Mouse (Mus musculus): ENCODE measurements at regions not wholly inside any gene's neighbourhood (a gene's known extent, or its start where the extent isn't known, plus 50 kb on each side); places are given as distances from the start of the nearest gene placed in this dataset.

- no peak for DNase-seq (ENCODE audit: low spot score in 2 of 2)
Measured at GRCm38 (mm10) chr3:38697349-38697748, 189.4 kb upstream of the Fat4 start.

DNA sequence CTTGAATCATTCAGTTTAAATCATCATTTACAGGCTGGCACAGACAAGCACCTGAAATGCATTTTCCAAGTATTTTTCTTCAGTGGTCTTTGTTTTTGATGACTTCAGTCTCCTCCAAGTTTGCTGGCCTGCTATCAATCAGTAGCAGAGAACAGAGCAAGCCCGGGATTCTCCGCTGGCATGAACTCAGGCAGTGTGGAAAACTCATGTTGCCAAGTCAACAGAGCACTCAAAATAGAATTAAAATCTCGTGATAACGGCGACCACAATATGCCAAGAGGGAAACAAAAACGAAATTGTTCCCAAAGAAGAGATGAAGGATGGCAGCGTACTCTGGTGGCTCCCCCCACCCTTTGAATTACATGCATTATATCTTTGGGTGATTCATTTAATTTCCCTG, 190.9 kb upstream of the Fat4 start:
- no peak for DNase-seq (ENCODE audit: low spot score in 2 of 2)

GRCm38 (mm10) chr3:38692768-38693167, 194.0 kb upstream of the Fat4 start:
- DNase-seq (ENCODE audit: low spot score in 2 of 2), result no peak

- DNase-seq (ENCODE audit: low spot score in 2 of 2), result no peak
Measured at GRCm38 (mm10) chr3:38684247-38684991, 199.8 kb upstream of the Ankrd50 start.

GRCm38 (mm10) chr3:38663670-38664494, 179.2 kb upstream of the Ankrd50 start:
- no peak for DNase-seq (ENCODE audit: low spot score in 2 of 2)

- no peak for DNase-seq (ENCODE audit: low spot score in 2 of 2)
Measured at GRCm38 (mm10) chr3:38663023-38663422, 178.4 kb upstream of the Ankrd50 start.

- no peak for DNase-seq (ENCODE audit: low spot score in 2 of 2)
Measured at GRCm38 (mm10) chr3:38656790-38657189, 172.1 kb upstream of the Ankrd50 start.

GRCm38 (mm10) chr3:38653928-38654327, 169.3 kb upstream of the Ankrd50 start:
- DNase-seq (ENCODE audit: low spot score in 2 of 2), result no peak

DNA sequence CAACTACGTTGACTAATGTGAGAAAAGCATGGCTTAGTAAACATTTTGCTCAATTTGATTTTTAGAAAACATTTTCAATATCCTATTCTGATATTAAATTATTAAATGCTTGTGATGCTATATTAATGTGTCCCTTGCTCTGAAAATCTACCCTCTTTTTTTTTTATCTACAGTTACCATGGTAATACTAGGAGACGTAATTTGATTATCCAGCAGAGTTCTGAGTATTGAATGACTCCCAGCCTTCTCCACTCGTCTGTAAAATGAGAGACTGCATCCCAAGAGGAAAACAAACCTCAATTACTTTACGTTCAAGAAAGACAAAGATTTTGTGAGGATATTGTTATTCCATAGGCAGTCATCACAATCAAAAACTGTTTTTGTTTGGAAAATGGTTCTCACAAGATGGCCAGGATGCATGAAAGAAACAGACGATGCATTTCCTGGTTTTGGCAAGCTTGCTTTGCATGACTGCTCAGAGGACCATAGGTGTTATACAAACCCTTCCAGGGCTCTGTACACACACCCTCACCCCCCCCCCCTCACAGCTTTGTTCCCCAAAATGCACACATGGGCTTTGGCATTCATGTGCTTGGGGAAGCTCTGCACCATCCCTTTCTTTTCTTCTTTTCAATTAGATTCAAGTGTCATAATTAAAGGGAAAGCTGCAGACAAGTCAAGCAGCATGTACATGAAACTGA, 168.5 kb upstream of the Ankrd50 start:
- DNase-seq (ENCODE audit: low spot score in 2 of 2), result no peak

DNA sequence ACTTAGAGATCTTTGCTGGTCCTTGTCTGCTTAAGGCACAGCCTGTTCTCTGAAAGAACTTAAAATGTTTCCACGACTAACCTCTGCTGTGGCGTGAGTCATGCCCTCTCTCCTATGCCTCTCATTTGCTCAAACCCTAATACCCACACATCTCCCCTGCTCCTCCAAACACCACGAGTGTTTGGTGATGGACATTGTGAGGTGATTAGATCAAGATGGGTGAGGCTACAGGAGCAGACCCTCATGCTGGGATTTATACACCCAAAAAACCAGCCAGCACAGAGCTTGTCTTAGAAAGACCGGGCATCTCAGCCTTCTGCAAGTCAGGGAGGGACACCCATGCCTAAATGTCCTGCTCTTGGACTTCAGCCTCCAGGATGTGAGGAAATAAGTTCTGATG, 165.5 kb upstream of the Ankrd50 start:
- no peak for DNase-seq (ENCODE audit: low spot score in 2 of 2)

- DNase-seq (ENCODE audit: low spot score in 2 of 2), result no peak
Measured at GRCm38 (mm10) chr3:38648633-38649032, 164.0 kb upstream of the Ankrd50 start.

- DNase-seq (ENCODE audit: low spot score in 2 of 2), result no peak
Measured at GRCm38 (mm10) chr3:38647737-38648330, 163.2 kb upstream of the Ankrd50 start.

- no peak for DNase-seq (ENCODE audit: low spot score in 2 of 2)
Measured at GRCm38 (mm10) chr3:38641733-38642132, 157.1 kb upstream of the Ankrd50 start.

DNA sequence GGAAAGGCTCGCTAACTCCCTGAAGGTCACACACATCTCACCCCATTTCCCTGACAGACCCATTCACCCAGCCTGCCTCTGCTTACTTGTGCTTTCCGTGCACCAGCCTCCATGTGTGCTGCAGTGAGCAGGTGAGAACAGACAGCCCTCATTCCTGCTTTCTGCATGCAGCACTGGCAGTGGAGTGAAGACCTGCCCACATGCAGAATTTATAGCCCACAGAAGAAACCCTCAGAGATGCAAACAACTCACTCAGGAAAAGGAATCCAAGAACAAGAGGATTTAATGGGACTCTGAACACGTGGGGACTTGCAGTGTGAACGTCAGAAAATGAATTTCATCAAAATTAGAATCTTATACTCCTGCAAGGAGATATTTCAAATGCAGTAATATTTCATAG, 152.2 kb upstream of the Ankrd50 start:
- DNase-seq (ENCODE audit: low spot score in 2 of 2), result no peak

DNA sequence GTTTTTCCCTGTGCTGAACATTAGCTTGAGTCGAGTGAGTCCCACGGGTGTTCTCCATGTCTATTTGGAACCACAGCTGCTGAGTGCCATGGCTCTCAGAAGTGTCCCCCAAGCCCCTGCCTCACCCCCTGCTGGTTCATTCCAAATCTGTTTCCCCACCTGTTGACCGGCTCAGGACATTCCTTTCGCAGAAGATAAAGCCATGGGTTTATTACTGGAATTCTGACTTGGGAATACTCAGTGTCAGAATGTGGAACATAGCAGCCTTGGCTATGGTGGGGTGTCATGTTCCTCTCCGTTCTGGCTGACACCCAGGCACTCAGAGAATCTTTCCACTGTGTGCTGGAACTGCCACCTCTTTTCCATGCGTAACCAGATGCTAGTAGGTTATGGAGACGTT, 148.7 kb upstream of the Ankrd50 start:
- no peak for DNase-seq (ENCODE audit: low spot score in 2 of 2)

- DNase-seq (ENCODE audit: low spot score in 2 of 2), result no peak
Measured at GRCm38 (mm10) chr3:38625575-38626184, 141.0 kb upstream of the Ankrd50 start.

DNA sequence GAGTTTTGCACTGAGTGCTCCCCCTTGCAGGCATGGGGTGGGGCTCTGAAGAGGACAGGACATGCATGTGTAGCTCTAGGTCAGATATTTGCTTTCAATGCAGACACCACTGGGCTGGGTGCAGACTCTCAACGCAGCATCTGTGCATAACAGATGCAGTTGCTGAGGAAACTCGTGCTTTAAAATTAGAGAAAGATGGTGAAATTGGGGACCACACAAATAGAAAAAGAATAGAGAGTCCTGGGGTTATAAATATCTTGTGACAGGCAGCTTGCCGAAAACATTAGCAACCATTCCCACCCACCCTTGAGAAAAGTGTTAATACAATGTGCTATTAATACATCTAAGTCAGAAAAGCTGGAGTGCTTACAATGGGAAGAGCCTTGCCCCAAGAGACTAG, 133.3 kb upstream of the Ankrd50 start:
- DNase-seq (ENCODE audit: low spot score in 2 of 2), result no peak

GRCm38 (mm10) chr3:38617217-38617616, 132.6 kb upstream of the Ankrd50 start:
- no peak for DNase-seq (ENCODE audit: low spot score in 2 of 2)

DNA sequence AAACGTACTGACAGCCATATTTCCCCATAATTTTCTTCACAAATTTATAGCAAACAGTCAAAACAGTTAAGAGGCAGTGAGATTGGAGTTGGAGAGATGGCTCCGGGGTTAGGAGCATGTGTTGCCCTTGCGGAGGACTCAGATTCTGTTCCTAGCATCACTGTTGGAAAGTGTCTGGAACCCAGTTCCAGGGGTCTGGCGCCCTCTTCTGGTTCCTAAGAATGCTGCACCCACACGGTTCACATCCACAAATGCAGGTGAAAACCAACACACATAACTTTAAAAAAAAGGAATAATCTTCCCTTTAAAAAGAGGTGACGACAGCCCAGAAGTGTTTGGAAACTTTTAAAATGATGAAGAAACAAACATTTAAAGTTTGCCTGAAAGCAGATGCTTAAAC, 129.1 kb upstream of the Ankrd50 start:
- no peak for DNase-seq (ENCODE audit: low spot score in 2 of 2)

- no peak for DNase-seq (ENCODE audit: low spot score in 2 of 2)
Measured at GRCm38 (mm10) chr3:38591531-38591930, 106.9 kb upstream of the Ankrd50 start.

DNA sequence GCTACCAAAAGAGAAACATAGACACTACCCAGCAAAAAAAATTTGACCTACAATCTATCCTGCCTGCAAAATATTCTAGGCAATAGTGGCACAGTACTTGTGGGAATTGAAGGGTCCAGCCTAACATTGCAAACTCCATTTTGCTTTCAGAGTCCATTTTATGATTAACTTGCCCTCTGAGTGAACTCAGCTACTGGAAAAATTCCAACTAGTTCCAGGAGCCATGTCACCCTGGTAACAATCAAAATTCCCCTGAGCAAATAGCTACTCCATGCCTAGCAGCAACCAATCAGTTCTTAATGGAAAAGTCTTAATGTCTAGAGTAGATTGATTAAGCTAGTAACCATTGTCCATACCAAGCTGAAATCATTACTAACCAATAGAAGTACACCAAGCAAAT, 104.3 kb upstream of the Ankrd50 start:
- no peak for DNase-seq (ENCODE audit: low spot score in 2 of 2)

- DNase-seq (ENCODE audit: low spot score in 2 of 2), result no peak
Measured at GRCm38 (mm10) chr3:38585509-38585908, 100.9 kb upstream of the Ankrd50 start.
